10 mouse cellular contexts compared by ENCODE assay signal in genomic region chr12:69814272-69814671, GRCm38 (mm10). TPM values are rescaled to one million over a fixed set of nuclear protein-coding genes. Genes with fewer than 3 reads are reported as not detected.
DNase-seq lines count a peak whose midpoint lies in the region; ATAC-seq and TF ChIP-seq lines count a peak whose summit lies in the region.
"Had no signal": no experiment of that assay in that cellular context is flagged by ENCODE, and none has a peak within 500 bp of the region (broad histone marks: within the 10 kb centered on the region; RNA-seq: fewer than 3 reads in every experiment).

No protein-coding gene starts in this region.

- H3K27ac ChIP-seq in hindbrain, embryonic 13.5 days: peak overlapping the region; percentile 30; the same call in 1 of the 2 replicates
- no peak overlapping the region for H3K27ac ChIP-seq in hindbrain, embryonic 12.5 days
- H3K27ac ChIP-seq in forebrain, embryonic 16.5 days (ENCODE audit: low read length): no peak overlapping the region
- H3K27ac ChIP-seq in intestine, embryonic 16.5 days (ENCODE audit: low read length): peak overlapping the region; percentile 56; the same call in 1 of the 2 replicates
- H3K27ac ChIP-seq in stomach, postnatal 0 days (replicated peaks): peak overlapping the region; percentile 56

- no peaks in the 10 kb centered on the region for H3K9me3 ChIP-seq in hindbrain, embryonic 13.5 days
- H3K9me3 ChIP-seq in hindbrain, embryonic 12.5 days (replicated peaks): no peaks in the 10 kb centered on the region
- no peaks in the 10 kb centered on the region for H3K9me3 ChIP-seq in forebrain, embryonic 16.5 days (ENCODE audit: control insufficient read depth, low read length)
- H3K9me3 ChIP-seq in intestine, embryonic 16.5 days (ENCODE audit: control insufficient read depth, low read length): no peaks in the 10 kb centered on the region
- no peaks in the 10 kb centered on the region for H3K9me3 ChIP-seq in stomach, postnatal 0 days (ENCODE audit: control insufficient read depth, low read length)
- H3K9me3 ChIP-seq: G1E had no signal

- TF ChIP-seq CTCF in Patski (IDR thresholded peaks at IDR 0.05): no peak
- TF ChIP-seq CTCF in stomach, postnatal 0 days (IDR thresholded peaks at IDR 0.05; ENCODE audit: low read depth): no peak

- H3K4me3 ChIP-seq in hindbrain, embryonic 13.5 days: no peak overlapping the region
- no peak overlapping the region for H3K4me3 ChIP-seq in hindbrain, embryonic 12.5 days
- H3K4me3 ChIP-seq in forebrain, embryonic 16.5 days (replicated peaks; ENCODE audit: low read length): no peak overlapping the region
- no peak overlapping the region for H3K4me3 ChIP-seq in intestine, embryonic 16.5 days (ENCODE audit: low read length)
- no peak overlapping the region for H3K4me3 ChIP-seq in stomach, postnatal 0 days (ENCODE audit: low read depth, low read length)
- H3K4me3 ChIP-seq: erythroblast, embryonic 14.5 days had no signal

- H3K4me2 ChIP-seq in hindbrain, embryonic 13.5 days: no peak overlapping the region
- no peak overlapping the region for H3K4me2 ChIP-seq in hindbrain, embryonic 12.5 days (replicated peaks)
- no peak overlapping the region for H3K4me2 ChIP-seq in forebrain, embryonic 16.5 days (ENCODE audit: low read length)
- H3K4me2 ChIP-seq in intestine, embryonic 16.5 days (ENCODE audit: low read depth, low read length): no peak overlapping the region
- no peak overlapping the region for H3K4me2 ChIP-seq in stomach, postnatal 0 days (replicated peaks; ENCODE audit: low read depth)

- ATAC-seq in hindbrain, embryonic 13.5 days (ENCODE audit: low FRiP score): no peak
- no peak for ATAC-seq in hindbrain, embryonic 12.5 days (ENCODE audit: low FRiP score)
- peak; percentile 87 for ATAC-seq in Patski
- ATAC-seq in forebrain, embryonic 16.5 days: peak; percentile 33; the same call in 1 of the 2 replicates
- peak; percentile 64 for ATAC-seq in intestine, embryonic 16.5 days
- peak; percentile 85 for ATAC-seq in stomach, postnatal 0 days (ENCODE audit: low FRiP score, low TSS enrichment)

- H3K36me3 ChIP-seq in hindbrain, embryonic 13.5 days: peaks cover 73% of the 10 kb centered on the region
- peaks cover 66% of the 10 kb centered on the region for H3K36me3 ChIP-seq in hindbrain, embryonic 12.5 days
- peaks cover 19% of the 10 kb centered on the region for H3K36me3 ChIP-seq in forebrain, embryonic 16.5 days (ENCODE audit: control insufficient read depth, insufficient read depth)
- peaks cover 4% of the 10 kb centered on the region; the same call in 1 of the 2 replicates for H3K36me3 ChIP-seq in intestine, embryonic 16.5 days (ENCODE audit: control insufficient read depth, insufficient read depth, low read length)
- H3K36me3 ChIP-seq in stomach, postnatal 0 days (ENCODE audit: control insufficient read depth, insufficient read depth, low read length): 0 out of 2 replicates have a peak, but pooled peaks cover 4% of the 10 kb centered on the region

- no peak overlapping the region for H3K9ac ChIP-seq in hindbrain, embryonic 13.5 days
- no peak overlapping the region for H3K9ac ChIP-seq in hindbrain, embryonic 12.5 days
- no peak overlapping the region for H3K9ac ChIP-seq in forebrain, embryonic 16.5 days (replicated peaks; ENCODE audit: low read depth, low read length)
- 0 out of 2 replicates have a peak overlapping the region, but pooled peaks have one; percentile 1 for H3K9ac ChIP-seq in intestine, embryonic 16.5 days (ENCODE audit: low read depth, low read length)
- H3K9ac ChIP-seq in stomach, postnatal 0 days (ENCODE audit: low read length): no peak overlapping the region

- in situ Hi-C loops in Patski (cut with MboI; ENCODE audit: low pct_unique_long_range_greater_than_20kb): no loop called here

- CTCF ChIA-PET in Patski (lab: Charles Lee): interaction anchor here (1.1 kb wide), 1 partner anchor 10 kb away, joined by 3 read pairs; no protein-coding TSS in a partner anchor

- 40% methylated on average over 6 of the region's 6 CpGs for WGBS in hindbrain, embryonic 13.5 days
- 36% methylated on average over 6 of the region's 6 CpGs for WGBS in hindbrain, embryonic 12.5 days
- WGBS in forebrain, embryonic 16.5 days: 7% methylated on average over 6 of the region's 6 CpGs
- WGBS in intestine, embryonic 16.5 days: 31% methylated on average over 6 of the region's 6 CpGs
- 23% methylated on average over 6 of the region's 6 CpGs for WGBS in stomach, postnatal 0 days

- no peaks in the 10 kb centered on the region for H3K27me3 ChIP-seq in hindbrain, embryonic 13.5 days
- no peaks in the 10 kb centered on the region for H3K27me3 ChIP-seq in hindbrain, embryonic 12.5 days
- no peaks in the 10 kb centered on the region for H3K27me3 ChIP-seq in Patski
- H3K27me3 ChIP-seq in forebrain, embryonic 16.5 days (replicated peaks; ENCODE audit: control insufficient read depth, insufficient read depth, low read length): no peaks in the 10 kb centered on the region
- no peaks in the 10 kb centered on the region for H3K27me3 ChIP-seq in intestine, embryonic 16.5 days (replicated peaks; ENCODE audit: control insufficient read depth, insufficient read depth, low read length)
- no peaks in the 10 kb centered on the region for H3K27me3 ChIP-seq in stomach, postnatal 0 days (ENCODE audit: control insufficient read depth, insufficient read depth, low read length)

- 0 out of 2 replicates have a peak, but pooled peaks cover 5% of the 10 kb centered on the region for H3K4me1 ChIP-seq in hindbrain, embryonic 13.5 days (replicated peaks)
- no peaks in the 10 kb centered on the region for H3K4me1 ChIP-seq in hindbrain, embryonic 12.5 days
- H3K4me1 ChIP-seq in forebrain, embryonic 16.5 days (replicated peaks; ENCODE audit: control insufficient read depth, insufficient read depth, low read length): no peaks in the 10 kb centered on the region
- H3K4me1 ChIP-seq in intestine, embryonic 16.5 days (ENCODE audit: control insufficient read depth, insufficient read depth, low read length): peaks cover 9% of the 10 kb centered on the region; the same call in 1 of the 2 replicates
- no peaks in the 10 kb centered on the region for H3K4me1 ChIP-seq in stomach, postnatal 0 days (replicated peaks; ENCODE audit: control insufficient read depth, insufficient read depth)

- peak; percentile 68 for DNase-seq in Patski (ENCODE audit: low read depth, low spot score)
- DNase-seq in stomach, postnatal 0 days (ENCODE audit: low spot score): peak; percentile 50
- DNase-seq in kidney, adult 18-20 months: no peak
- DNase-seq in right cerebral cortex, postnatal 36 days (ENCODE audit: low spot score in 2 of 2): no peak

- POLR2A ChIA-PET in Patski (lab: Charles Lee): no interaction called here

- TF ChIP-seq EP300 in stomach, postnatal 0 days (optimal IDR thresholded peaks at IDR 0.05): no peak

RNA-seq across cellular contexts. Expression of gene Cdkl1, which starts 23.2 kb away (rescaled TPM):
- polyA plus RNA-seq in hindbrain, embryonic 13.5 days (2015; fragmentation: Nextera tagmentation; extraction: Ambion mirVana): 4.2 and 4.6 TPM in 2 replicates
- 1.5 and 1.6 TPM in 2 replicates for polyA plus RNA-seq in hindbrain, embryonic 12.5 days (2016; fragmentation: Nextera tagmentation; extraction: Ambion mirVana)
- polyA plus RNA-seq in Patski (2021): 1.3 TPM
- 4.9 and 6.9 TPM in 2 replicates for polyA plus RNA-seq in forebrain, embryonic 16.5 days (2015; fragmentation: Nextera tagmentation; extraction: Ambion mirVana)
- 1.5 and 2.2 TPM in 2 replicates for polyA plus RNA-seq in intestine, embryonic 16.5 days (2015; fragmentation: Nextera tagmentation; extraction: Ambion mirVana)
- polyA plus RNA-seq in stomach, postnatal 0 days (2015; fragmentation: Nextera tagmentation; extraction: Ambion mirVana): 2.0 and 2.3 TPM in 2 replicates
- polyA plus RNA-seq: G1E had no signal

Comparison
In these comparisons a context has a peak if more than half of its experiments do, and no peak if none do; other contexts are left out.
1. H3K27ac ChIP-seq: peak in hindbrain, embryonic 13.5 days (single experiment), intestine, embryonic 16.5 days (single experiment) and stomach, postnatal 0 days (single experiment); none in hindbrain, embryonic 12.5 days (single experiment) and forebrain, embryonic 16.5 days (single experiment).
2. ATAC-seq: peak in Patski (single experiment), forebrain, embryonic 16.5 days (single experiment), intestine, embryonic 16.5 days (single experiment) and stomach, postnatal 0 days (single experiment); none in hindbrain, embryonic 13.5 days (single experiment) and hindbrain, embryonic 12.5 days (single experiment).
3. DNase-seq: peak in Patski (single experiment) and stomach, postnatal 0 days (single experiment); none in kidney, adult 18-20 months (single experiment) and right cerebral cortex, postnatal 36 days (0 of 2).